Mouse (Mus musculus) cerebral cortex, adult 2 months (tissue): ENCODE results near the gene Syde2.

ENCODE experiments used
- WGBS: fragments of 180-500 bp; shearing (Covaris S2); methylation state at CpG from one replicate; pipeline ENCODE4 v1.1.7; 2018; 5-methylcytosine and 5-hydroxymethylcytosine counted together

The Syde2 gene

GRCm38 (mm10) chr3:146053082-146053814, 65.6 kb downstream of the Syde2 start:
- 72% methylated on average over 6 of the region's 6 CpGs for WGBS

- 87% methylated on average over 2 of the region's 2 CpGs for WGBS
Observed at GRCm38 (mm10) chr3:146053873-146054272, 66.2 kb downstream of the Syde2 start.

- 89% methylated on average over 7 of the region's 7 CpGs for WGBS
Observed at GRCm38 (mm10) chr3:146057131-146057530, 69.5 kb downstream of the Syde2 start.

- 21% methylated on average over 4 of the region's 4 CpGs for WGBS
Observed at GRCm38 (mm10) chr3:146058263-146058662, 70.6 kb downstream of the Syde2 start.

- 81% methylated on average over 15 of the region's 15 CpGs for WGBS
Observed at GRCm38 (mm10) chr3:146059356-146059926, 71.8 kb downstream of the Syde2 start.

- WGBS: 89% methylated on average over 11 of the region's 11 CpGs
Observed at GRCm38 (mm10) chr3:146063146-146063545, 75.5 kb downstream of the Syde2 start.

GRCm38 (mm10) chr3:146069276-146069675, 81.6 kb downstream of the Syde2 start:
- WGBS: 52% methylated on average over 4 of the region's 4 CpGs
